Mouse (Mus musculus) spleen, postnatal 10 days (tissue): ENCODE measurements at regions not wholly inside any gene's neighbourhood (a gene's known extent, or its start where the extent isn't known, plus 50 kb on each side); places are given as distances from the start of the nearest gene placed in this dataset.

Experiments used
- DNase-seq, 2 experiments: peaks; one replicate each; pipeline ENCODE4 v3.0.0; 2021 to 2022; ENCODE audit warnings: low spot score in 2 of 2

GRCm38 (mm10) chr11:113028235-113028919, 246.4 kb downstream of the Sox9 start:
- no peak for DNase-seq

GRCm38 (mm10) chr11:113031405-113031804, 249.4 kb downstream of the Sox9 start:
- no peak for DNase-seq

- no peak for DNase-seq
Observed at GRCm38 (mm10) chr11:113032487-113033228, 250.6 kb downstream of the Sox9 start.

- no peak for DNase-seq
Observed at GRCm38 (mm10) chr11:113034911-113035310, 252.9 kb downstream of the Sox9 start.

GRCm38 (mm10) chr11:113037736-113038135, 255.7 kb downstream of the Sox9 start:
- DNase-seq, result no peak

- no peak for DNase-seq
Observed at GRCm38 (mm10) chr11:113042710-113043109, 260.7 kb downstream of the Sox9 start.

GRCm38 (mm10) chr11:113046200-113047051, 264.4 kb downstream of the Sox9 start:
- no peak for DNase-seq

GRCm38 (mm10) chr11:113048158-113048557, 266.1 kb downstream of the Sox9 start:
- no peak for DNase-seq

GRCm38 (mm10) chr11:113049593-113049992, 267.6 kb downstream of the Sox9 start:
- DNase-seq, result no peak

GRCm38 (mm10) chr11:113052536-113052935, 270.5 kb downstream of the Sox9 start:
- no peak for DNase-seq

GRCm38 (mm10) chr11:113056042-113056632, 274.1 kb downstream of the Sox9 start:
- DNase-seq, result no peak

GRCm38 (mm10) chr11:113056824-113057223, 274.8 kb downstream of the Sox9 start:
- DNase-seq, result no peak

GRCm38 (mm10) chr11:113070365-113070764, 288.3 kb downstream of the Sox9 start:
- DNase-seq, result no peak

- no peak for DNase-seq
Observed at GRCm38 (mm10) chr11:113071942-113072341, 289.9 kb downstream of the Sox9 start.

- DNase-seq, result no peak
Observed at GRCm38 (mm10) chr11:113074328-113074727, 292.3 kb downstream of the Sox9 start.

GRCm38 (mm10) chr11:113076371-113076770, 294.3 kb downstream of the Sox9 start:
- DNase-seq, result no peak

- DNase-seq, result no peak
Observed at GRCm38 (mm10) chr11:113080311-113080710, 298.3 kb downstream of the Sox9 start.

- DNase-seq, result no peak
Observed at GRCm38 (mm10) chr11:113084442-113084841, 302.4 kb downstream of the Sox9 start.

- no peak for DNase-seq
Observed at GRCm38 (mm10) chr11:113085556-113085955, 303.5 kb downstream of the Sox9 start.

- DNase-seq, result no peak
Observed at GRCm38 (mm10) chr11:113087084-113087483, 305.1 kb downstream of the Sox9 start.

GRCm38 (mm10) chr11:113089637-113090351, 307.8 kb downstream of the Sox9 start:
- no peak for DNase-seq
